Mouse (Mus musculus) right cerebral cortex, postnatal 14 days (tissue): Measurements from ENCODE around the gene Cers6.

Source experiments
- DNase-seq: peaks from one replicate; pipeline ENCODE4 v3.0.0; 2022

Gene Cers6

DNA sequence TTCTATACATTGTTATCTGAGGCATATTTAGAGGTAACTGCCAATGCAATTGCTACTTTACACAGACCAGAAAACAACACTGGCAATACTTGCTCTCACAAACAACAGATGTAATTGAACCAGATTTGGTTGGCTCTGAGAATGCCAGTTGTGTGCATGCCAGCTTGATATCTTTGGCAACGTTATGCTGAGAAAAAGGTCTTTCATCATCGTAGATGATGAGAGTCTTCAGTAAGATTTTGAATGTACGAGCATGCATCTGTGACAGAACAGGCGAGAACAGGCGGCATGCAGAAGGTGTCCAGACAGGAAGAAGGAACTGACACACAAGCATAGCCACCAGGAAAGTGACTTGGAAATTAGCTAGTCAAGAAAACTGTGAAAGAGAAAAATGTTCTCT is 110.6 kb downstream of the Cers6 start:
- no peak for DNase-seq

DNA sequence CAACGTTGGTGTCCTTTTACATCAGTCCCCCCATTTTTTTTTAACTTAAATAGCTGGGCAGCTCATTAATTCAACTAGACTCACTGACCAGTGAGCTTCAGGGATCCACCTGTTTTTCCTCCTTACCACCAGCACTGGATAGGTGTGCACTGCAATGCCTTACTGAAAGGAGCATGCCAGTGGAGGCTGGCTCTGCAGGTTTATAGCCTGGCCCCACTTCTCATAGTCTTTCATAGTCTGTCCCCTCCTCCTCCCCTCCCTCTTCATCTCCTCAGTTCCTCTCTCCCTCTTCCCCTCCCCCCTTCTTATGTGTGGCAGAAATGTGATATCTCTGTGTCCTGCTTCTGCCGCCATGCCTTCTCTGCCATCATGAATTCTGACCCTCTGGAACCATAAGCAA is 112.5 kb downstream of the Cers6 start:
- DNase-seq = no peak

DNA sequence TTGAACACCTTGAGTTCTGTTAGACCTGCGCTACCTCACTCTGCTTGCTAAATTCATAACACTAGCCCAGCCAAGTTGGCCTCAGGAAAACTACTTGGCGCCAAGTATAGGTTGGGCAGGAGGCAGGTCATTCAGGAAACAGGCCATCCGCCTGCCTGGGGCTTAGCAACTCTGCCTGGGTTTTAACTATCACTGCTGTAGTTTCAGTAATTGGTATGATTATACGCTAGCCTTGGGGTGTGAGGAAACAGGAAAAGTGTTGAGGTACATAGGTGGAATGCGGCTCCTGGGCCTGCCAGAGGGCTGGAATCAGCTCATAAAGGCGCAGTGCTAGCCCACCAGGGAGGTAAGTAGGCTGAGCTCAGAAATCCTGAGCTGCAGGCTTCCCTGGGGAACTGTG is 114.0 kb downstream of the Cers6 start:
- no peak for DNase-seq

DNA sequence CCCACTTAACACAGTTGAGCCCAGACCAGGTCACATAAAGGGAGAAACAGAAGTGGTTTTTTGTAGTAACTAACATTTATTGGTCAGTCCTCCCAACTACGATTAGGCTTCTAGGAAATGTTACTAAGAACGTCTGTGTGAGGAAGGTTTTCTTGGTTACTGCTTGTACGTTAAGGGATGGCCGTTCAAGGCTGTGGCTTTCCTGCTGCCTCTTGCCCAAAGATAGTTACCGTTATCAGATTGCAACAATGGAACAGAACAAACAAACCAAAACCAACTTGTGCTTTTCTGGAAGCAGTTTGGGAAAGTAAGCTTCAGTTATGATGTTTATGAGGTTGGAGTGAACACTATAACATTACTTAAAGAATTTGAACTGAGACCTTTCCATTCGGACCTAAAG is 114.5 kb downstream of the Cers6 start:
- no peak for DNase-seq

DNA sequence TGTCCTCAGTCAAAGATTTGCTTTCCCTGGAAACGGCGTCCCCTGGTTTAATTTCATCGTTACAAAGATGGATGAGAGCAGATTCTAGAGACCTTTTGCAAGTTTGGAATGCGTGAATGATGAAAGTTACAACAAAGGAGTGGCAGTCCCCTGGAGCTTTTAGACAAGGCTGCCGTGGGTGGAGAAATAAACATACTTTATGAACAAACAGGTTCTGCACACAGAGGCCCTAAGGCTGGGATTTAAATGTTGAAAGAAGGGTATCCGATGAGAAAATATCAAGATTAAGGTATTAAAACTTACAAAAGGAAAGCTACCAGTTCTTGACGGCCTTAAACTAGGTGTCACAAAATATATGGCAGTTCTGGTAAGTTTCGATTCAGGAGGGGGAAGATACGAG is 117.0 kb downstream of the Cers6 start:
- DNase-seq = no peak

DNA sequence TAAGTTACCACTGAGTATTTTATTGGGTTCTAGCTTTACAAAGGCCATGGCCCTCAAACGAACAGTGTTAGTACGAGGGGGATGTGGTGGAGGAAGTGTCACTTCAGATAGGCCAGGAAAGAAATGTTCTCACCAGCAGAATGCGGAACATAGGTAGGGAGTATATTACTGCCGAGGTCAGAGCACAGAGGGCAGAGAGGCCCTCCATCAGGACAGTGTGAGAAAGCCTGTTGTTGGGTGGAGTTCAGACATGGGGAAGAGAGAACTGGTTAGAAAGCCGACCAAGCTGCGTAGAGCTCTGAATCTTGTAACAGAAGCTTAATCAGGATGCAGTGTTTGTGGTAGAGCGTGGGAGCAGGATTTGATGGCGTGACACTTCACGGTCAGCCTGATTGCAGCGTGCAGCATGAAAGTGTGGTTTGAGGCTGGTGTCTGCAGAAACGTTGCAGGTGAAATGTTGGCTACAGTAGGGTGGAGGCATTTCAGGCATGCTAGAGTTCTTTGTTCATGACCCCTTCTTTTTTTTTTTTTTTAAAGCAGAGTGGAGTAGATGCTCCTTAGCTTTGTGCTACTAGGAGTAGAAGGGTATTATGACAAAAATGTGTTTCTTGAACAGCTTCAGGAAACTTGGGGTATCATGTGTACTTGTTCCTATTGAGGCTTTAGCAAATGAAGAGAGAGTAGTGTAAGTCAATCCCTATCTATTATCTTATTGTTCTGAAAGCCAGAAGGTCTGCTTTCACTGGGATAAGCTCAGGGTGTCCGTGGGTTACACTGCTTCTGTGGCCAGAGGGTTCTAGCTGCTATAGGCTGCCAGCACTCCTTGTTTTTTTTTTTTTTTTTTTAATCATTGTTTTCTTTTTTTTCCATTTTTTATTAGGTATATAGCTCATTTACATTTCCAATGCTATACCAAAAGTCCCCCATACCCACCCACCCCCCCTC is 117.7 kb downstream of the Cers6 start:
- DNase-seq = no peak

DNA sequence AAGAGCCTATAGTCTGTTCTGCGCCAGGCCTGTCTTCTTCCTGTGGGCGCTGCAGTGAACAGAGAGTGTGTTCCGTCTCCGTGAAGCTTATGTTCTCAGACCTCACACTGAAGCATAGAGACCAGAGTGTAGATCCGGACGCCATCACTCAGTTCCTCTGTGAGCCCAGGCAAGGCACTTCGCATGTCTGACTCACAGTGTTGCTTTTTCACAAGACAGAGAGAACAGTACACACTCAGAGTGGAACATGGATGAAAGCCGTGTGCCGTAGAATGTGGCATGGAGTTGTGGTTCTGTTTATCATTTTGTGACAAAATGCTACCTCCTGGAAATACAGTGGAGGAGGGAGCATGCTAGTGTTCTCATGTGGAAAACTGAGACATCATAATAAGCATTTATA is 120.1 kb downstream of the Cers6 start:
- DNase-seq = no peak

DNA sequence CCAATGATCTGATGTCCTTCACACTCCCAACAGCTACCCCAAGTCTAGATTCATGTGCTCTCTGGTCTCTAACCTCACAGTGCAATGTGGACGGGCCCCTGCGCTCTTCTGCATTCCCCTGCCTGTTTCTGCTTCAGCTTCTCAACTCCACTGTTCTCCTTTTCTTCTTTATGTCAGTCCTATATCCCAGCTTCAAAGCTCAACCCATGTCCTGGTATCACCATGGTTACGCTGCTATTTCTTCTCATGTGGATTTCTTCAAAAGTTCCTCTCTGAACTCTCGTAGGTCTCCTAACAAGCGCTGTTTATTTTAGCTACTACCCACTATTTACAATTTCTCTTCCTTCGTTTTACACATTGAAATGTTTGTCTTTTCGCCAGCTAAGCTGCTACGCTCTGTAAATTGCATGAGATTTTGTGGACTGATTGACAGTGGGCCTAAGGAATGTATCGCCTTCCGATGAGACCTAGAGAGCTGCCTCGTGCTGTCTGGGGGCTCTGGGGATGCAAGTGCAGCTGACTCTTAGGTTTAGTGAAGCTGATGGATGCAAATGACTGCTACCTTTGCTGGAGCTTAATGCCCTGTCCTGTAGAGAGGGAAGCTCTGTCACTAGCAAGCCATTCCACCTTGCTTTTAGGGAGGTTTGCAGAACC is 120.6 kb downstream of the Cers6 start:
- no peak for DNase-seq

DNA sequence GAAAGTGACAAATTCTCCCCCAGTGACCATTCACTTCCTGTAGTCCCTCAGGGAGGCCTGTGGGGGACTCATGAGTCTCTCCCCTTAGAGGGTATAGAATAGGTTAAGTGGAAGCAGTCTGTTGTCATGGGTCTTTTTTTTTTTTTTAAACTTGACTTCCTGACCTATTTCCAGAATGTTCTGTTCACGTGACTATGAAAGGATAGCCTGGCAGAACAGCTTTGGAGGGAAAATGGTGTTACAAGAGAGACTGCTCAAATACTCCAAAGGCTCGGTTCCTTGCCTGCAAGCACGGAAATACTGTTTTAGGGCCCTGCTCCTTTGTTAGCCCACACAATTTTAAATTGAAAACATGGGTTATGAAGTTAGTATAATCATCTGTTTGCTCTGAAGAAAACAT is 121.7 kb downstream of the Cers6 start:
- DNase-seq = no peak

DNA sequence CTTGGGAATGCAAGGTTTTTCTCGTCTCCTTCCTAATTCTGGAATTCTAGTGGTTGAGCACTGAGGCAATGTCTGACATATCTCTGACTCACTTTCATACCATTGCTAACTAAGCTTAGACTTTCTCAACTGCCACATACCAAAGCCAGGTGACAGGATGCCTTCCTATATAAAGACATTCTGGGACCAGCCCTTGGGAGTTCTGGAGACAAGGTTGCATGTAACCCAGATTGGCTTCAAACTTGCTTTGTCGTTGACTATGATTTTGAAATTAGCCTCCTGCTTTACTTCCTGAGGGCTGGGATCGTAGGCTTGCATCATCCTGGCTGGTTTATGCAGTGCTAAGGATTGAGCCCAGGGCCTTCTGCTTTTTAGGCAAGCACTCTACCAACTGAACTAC is 122.2 kb downstream of the Cers6 start:
- DNase-seq = no peak

DNA sequence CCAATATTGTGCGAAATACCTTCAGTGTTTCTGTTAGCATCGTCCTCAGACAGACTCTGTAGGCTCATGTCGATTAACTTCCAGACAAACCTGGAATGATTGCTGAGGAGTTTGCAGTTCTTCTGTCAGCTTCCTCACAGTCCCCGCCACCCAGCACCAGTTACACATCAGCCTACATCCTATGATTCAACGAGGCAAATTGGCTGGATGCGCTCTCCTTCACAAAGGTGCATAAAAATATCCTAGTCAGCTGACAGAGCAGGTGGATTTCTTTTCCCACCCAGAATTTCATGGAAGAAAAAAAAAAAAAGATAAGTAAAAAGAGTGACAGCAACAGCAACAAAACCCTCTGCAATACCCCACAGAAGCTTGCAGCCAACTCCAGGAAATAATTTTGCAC is 127.9 kb downstream of the Cers6 start:
- DNase-seq = peak; percentile 28

DNA sequence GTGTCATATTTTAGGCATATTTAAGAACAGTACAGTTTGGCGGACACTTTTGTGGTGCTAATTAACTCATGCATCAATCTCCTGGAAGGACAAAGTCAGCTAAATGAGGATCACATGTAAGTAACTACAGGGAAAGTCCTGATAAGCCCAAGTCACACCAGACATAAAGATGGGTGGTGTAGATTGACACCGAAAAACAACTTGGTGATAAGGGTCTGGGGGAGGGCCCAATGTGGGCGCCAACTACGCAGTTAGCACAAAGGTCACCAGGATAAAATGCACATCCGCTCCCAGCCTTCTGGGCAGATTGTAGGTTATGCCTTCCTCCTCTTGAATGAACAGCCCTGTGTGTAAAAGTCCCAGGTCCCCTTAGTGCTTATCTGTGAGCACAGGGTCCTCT is 131.4 kb downstream of the Cers6 start:
- no peak for DNase-seq

DNA sequence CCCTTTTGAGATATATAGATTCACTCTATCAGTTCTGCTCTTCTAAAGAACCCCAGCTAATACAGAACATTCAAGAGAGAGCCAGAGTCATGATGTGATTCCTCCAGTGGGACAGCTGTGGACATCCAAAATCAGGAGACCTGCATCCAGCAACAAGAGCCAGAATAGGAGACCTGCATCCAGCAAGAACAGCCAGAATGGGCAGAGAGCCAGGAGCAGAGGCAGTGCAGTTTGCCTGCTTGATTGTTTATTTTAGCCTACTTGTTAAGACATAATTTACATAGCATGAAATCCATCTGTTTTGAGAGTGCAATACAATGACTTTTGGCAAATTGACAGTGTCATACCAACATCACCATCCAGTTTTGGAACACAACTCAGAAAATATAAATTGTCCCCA is 133.2 kb downstream of the Cers6 start:
- no peak for DNase-seq

DNA sequence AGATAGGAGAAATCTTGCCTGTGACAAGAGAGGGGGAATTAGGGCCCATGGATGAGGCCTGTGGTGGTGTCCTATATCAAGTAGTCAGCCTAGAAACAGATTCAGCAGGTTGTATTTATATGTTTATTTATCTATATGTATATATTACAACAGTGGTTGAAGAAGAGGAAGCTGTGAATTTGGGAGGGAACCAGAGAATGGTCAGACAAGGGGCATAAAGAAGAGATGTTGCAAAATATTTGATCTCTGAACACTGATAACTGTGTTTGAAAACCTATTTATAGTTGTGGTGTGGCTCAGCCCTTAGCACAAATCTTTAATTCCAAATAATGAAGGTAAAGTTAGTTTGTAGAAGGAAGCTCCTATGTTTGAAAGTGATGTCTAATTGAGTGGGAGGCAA is 134.5 kb downstream of the Cers6 start:
- no peak for DNase-seq

DNA sequence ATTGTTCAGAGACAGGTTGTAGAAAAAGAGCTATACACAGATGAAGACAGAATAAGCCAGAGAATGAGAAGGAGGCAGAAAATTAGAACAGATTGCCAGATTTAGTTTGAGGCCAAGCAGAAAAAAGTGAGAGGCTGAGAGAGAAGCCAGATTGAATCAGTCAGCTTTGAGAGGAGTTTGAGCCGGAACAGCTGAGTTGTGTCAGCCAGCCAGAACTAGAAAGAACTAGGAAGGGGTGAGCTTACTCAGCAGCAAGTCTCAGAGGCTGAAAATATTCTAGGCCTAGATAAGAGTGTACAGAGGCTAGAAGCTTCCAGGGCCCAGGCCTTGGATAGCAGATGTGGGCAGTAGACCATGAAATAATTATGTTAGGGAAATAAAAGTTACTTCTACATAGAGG is 135.0 kb downstream of the Cers6 start:
- DNase-seq = no peak

DNA sequence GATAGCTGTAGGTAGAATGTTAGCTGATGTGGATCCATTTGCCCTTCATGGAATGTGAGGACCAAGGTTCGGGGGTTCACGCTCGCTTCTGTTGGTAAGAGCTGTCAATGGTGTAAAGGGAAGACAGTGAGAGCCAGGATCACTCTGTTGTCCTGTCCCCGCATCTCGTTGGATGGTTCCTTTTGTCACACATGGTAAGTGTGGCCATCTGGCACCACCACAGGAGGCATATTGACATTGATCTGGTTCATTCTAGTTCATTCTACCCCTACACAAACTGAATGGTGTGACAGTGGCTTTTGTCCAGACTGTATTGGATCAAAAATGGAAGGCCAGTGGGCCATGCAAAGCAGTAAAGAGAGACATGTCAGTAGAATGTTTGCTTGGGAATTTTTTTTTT is 142.8 kb downstream of the Cers6 start:
- no peak for DNase-seq

DNA sequence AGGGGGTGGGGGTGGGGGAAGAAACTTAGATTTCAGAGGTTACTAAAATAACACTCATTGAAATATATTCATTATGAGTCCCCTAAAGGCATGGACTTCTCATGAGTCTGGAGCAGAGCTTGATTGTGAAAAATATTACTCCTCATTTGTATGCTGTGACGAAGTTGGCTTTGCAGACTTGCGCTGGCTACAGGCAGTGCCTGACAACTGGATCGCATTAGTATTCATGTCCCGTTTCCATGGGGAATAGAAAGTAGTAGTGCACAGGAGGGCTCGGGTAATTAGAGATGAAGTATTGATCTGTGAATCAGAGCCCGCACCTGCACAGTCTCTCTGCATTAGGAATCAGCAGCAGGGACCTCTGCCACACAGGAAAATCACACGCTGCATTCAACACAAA is 150.2 kb downstream of the Cers6 start:
- no peak for DNase-seq

DNA sequence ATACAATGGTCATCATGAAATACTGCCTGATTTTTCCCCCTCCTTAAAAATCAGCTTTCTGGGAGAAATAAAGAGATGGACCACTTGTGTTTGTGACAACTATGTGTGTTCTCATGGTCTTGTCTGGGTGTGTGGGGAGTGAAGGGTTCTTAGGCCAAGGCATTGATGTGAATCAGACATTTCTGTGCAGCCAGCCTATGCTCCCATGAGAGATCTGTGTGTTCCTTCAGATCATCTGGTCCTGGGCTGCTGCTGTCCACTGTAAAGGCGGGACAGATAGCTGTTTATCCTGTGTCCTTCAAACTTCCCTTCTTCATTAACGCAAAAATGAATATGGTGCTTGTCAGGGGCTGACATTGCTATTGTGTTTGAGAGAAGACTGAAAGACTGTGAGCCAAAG is 150.6 kb downstream of the Cers6 start:
- DNase-seq = no peak

DNA sequence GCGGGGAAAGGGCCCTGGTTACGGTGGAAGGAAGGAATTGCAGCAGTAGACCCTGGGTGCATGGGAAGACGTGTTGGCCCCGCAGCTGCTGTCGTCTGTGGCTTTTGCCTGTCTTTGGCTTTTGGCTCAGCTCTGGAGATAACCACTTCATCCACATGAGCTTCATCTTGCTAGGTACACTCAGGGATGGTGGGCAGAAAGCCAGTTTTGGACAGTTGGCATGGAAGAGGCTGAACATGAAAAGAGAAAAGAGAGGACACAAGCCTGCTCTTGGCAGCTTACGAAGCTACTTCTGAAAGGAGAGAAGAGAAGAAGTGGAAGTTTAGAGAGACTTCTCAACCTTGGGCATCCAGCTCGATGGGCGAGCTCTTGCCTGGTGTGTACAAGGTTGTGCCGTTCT is 153.0 kb downstream of the Cers6 start:
- no peak for DNase-seq

DNA sequence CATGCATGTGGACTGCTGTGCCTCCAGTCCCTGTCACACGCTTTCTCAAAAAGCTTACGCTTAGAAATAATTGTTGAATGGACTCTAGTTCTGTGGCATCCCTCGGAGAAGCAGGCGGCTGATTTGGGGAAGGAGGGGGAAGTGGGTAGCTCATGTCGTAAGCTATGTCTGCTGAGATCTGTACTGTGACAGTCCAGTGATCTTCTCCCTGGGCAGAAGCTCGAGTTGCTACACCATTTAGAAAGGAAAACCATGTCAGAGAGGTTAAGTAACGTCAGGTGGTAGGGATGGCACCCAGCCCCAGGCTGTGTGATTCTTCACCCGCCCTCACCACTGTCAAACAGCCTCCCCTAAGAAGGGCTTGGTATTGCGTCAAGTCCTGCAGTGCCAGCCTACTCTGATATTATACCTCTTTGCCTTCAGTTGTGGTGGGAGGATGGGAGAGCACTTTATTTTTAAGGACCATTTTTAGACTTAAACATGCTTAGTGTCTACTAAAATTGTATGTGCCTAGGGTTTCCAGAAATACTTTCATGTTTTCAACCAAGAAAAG is 154.0 kb downstream of the Cers6 start:
- peak; percentile 43 for DNase-seq

DNA sequence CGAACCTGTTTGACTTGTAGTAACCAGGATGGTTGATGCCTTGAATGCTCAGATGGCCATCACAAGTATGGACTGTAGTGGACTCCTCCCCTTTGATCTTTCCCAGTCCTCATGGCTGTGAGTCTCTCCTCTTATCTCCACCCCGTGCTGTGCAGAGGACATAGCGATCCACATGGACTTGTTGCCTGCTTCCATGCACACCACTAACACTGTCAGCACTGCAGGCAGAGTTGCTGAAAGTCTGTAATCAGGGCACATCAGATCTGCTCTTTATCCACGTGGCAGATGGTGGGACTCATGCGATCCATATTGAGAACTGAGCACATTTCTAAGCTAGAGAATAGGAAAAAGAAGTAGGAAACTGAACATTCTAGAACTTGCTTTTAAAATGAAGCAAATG is 154.6 kb downstream of the Cers6 start:
- no peak for DNase-seq

DNA sequence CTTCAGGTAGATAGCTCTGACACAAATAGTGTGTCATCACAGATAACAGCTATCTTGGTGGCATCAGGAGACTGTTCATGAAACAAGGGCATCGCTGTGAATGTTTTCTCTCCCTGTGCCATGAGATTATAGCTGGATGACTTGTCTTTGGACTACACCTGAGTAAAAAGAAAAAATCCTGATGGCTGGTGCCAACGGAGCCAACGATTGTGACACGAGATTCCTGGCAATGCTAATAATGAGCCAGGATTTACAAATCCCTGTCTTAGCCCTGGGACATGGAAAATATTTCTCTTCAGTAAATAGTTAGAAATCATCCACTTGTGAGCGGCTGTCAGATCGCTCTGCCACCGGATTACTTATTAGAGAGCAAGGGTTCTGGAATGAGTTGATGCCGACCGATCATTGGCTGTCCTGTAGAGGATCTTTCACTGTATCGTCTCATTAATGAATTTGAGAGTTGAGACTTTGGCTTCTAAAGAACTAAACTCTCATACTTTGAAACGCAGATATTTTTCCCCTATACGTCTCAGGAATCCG is 157.9 kb downstream of the Cers6 start:
- no peak for DNase-seq

DNA sequence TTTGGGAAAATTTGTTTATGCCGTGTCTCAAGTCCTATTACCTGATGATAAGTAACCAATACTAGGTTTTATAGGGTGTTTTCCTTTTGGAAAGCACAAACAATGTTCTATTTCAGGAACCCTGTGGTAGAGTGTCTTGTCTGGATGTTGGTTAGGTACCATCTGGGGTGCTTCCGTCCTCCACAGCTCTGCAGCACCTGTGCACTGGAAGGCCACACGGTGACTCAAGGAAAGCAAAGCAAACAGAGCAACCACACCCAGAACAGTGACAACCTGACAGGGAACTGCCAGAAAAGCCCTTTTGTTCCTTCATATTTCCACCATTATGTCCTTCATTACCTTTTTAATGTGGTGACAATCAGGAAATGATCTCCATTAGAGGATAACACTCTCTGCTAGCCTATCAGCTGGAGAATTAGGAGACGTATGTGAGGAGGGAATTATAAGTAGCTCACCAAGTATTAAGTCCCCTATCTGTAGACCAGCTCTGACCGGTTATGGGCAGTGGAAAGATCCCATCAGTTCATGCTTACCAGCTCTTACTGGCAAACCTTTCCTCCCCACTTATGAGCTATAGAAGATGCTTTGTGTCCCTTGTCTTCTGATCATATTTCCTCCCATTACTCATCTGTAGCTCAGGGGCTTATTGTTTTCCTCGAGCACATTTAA is 158.7 kb downstream of the Cers6 start:
- no peak for DNase-seq
